Mouse (Mus musculus): ENCODE results near the gene Col4a4.

The Col4a4 gene

DNA sequence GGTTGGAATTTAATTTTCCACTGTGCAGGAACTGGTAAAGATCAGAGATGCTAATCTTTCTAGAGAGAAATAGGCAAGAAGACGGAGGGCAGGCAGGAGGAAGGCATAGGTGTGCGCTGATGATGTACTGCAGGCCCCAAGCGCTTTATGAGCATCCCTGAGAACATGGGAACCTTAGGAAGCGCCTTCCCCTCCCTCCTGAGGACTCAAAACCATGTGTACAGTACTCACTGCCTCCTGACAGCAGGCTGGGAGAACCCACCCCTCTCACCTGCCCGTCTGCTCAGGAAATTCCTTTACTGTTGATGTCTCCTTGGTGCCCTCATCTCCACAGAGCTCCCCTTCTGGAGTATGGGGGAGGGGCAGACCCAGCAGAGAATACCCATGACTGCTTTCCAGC is 175.1 kb downstream of the Col4a4 start:
- DNase-seq (ENCODE audit: low spot score), result no peak

GRCm38 (mm10) chr1:82410548-82410947 is 176.1 kb downstream of the Col4a4 start:
- DNase-seq (ENCODE audit: low spot score), result no peak

- DNase-seq (ENCODE audit: low spot score), result no peak
Measured at GRCm38 (mm10) chr1:82409271-82409670, 177.4 kb downstream of the Col4a4 start.

DNA sequence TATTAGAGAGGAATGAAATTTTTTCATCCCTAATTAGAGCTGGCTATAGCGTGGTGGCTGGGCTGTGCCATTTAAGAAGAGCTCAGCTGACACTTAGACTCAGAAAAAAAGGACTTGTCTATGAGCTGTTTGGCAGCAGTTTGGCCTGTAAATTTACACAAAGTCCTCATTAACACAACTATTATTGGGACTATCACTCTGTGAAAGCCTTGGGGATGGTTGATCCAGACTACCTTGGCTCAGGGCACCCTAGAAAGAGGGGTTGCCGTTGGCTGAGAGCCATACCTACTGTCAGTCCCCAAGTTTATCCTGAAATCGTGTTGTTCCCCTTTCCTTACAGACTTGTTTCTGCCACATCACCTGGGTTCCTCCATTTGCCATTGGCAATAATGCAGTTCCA is 178.9 kb downstream of the Col4a4 start:
- DNase-seq (ENCODE audit: low spot score), result no peak

Measured in spleen, adult 12 weeks (tissue).